Mouse (Mus musculus) hindbrain, embryonic 16.5 days (tissue): ENCODE results near the gene Ahcy. TPM values are rescaled to one million over a fixed set of nuclear protein-coding genes. Genes with fewer than 3 reads are reported as not detected.

Experiments used
- ATAC-seq: fragments of 200-750 bp; cut with Nextera tagmentation; 2 replicates; pipeline ENCODE4 v1.8.0; 2017; ENCODE audit warnings: moderate TSS enrichment, moderate library complexity
- H3K27ac ChIP-seq: fragments of 300-500 bp; sonication (generic); 2 replicates; pipeline ENCODE4 v1.5.1; 2014; ENCODE audit warnings: low read depth, mild to moderate bottlenecking, control low read depth, low read length, moderate library complexity
- H3K27me3 ChIP-seq: fragments of 300-500 bp; sonication (generic); replicated peaks from 2 replicates; pipeline ENCODE4 v1.6.1; 2014; ENCODE audit warnings: low read length; ENCODE audit not compliant: control insufficient read depth, insufficient read depth
- H3K36me3 ChIP-seq: fragments of 300-500 bp; sonication (generic); 2 replicates; pipeline ENCODE4 v1.6.1; 2014; ENCODE audit warnings: mild to moderate bottlenecking, low read length, moderate library complexity, mixed read lengths; ENCODE audit not compliant: control insufficient read depth, insufficient read depth
- H3K4me1 ChIP-seq: fragments of 300-500 bp; sonication (generic); 2 replicates; pipeline ENCODE4 v1.6.1; 2014; ENCODE audit warnings: low read depth, low read length; ENCODE audit not compliant: control insufficient read depth, insufficient read depth
- H3K4me2 ChIP-seq: fragments of 300-500 bp; sonication (generic); 2 replicates; pipeline ENCODE4 v1.6.1; 2014; ENCODE audit warnings: mild to moderate bottlenecking, low read length, control low read depth, moderate library complexity
- H3K4me3 ChIP-seq: fragments of 300-500 bp; sonication (generic); 2 replicates; pipeline ENCODE4 v1.5.1; 2014; ENCODE audit warnings: mild to moderate bottlenecking, low read length, control low read depth, moderate library complexity
- H3K9ac ChIP-seq: fragments of 300-500 bp; sonication (generic); 2 replicates; pipeline ENCODE4 v1.6.1; 2014; ENCODE audit warnings: low read depth, mild to moderate bottlenecking, control low read depth, low read length, moderate library complexity
- H3K9me3 ChIP-seq: fragments of 300-500 bp; sonication (generic); 2 replicates; pipeline ENCODE4 v1.6.1; 2014; ENCODE audit warnings: mild to moderate bottlenecking, low read length, moderate library complexity; ENCODE audit not compliant: control insufficient read depth
- WGBS: fragments of 180-500 bp; shearing (Covaris S2); extraction: QIAGEN DNeasy Blood & Tissue Kit; methylation state at CpG from one replicate; pipeline ENCODE4 v1.1.7; 2014; 5-methylcytosine and 5-hydroxymethylcytosine counted together
- polyA plus RNA-seq: library from polyadenylated mRNA; unstranded; fragments of >200 nt; fragmentation: Nextera tagmentation; extraction: Ambion mirVana; gene quantifications from 2 replicates; pipeline ENCODE4 v1.2.1, GENCODE M21; 2015

Gene Ahcy
- polyA plus RNA-seq, 1 experiment from 2014 or later: 33.3 TPM

DNA sequence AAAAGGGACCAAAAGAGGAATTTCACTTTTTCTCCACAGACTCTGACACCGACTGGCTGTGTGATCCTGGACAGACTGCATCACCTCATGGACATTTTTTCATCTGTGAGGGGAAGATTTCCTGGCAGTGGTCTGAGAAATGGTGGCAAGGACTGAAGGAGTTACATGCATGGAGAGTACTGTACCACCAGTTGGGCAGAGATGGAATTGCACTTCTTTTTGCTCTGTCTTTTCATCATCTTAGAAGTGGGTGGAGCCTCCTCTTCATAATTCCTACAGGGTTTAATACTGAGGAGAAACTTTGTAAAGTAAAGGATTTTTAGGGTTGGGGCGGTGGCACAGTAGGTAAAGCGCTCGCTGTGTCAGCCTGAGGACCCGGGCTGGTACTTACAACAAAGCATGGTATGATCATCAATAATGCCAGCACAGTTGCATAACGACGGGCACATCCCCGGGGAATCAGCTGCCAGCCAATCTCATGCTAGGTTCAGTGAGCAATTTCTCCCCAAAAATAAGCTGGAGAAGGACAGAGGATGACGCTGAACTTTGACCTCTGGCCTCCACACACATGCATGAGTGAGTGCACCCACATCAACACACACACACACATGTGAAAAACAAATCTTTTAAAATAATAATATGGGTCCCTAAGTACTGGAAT lies 24.6 kb upstream of the Ahcy start:
- no peaks in the 10 kb centered on the region for H3K36me3 ChIP-seq
- H3K27ac ChIP-seq: no peak overlapping the region
- H3K4me1 ChIP-seq: no peaks in the 10 kb centered on the region
- no peaks in the 10 kb centered on the region for H3K9me3 ChIP-seq
- H3K27me3 ChIP-seq: no peaks in the 10 kb centered on the region
- ATAC-seq: no peak
- H3K9ac ChIP-seq: no peak overlapping the region
- WGBS: 74% methylated on average over 9 of the region's 9 CpGs
- H3K4me3 ChIP-seq: no peak overlapping the region
- no peak overlapping the region for H3K4me2 ChIP-seq

DNA sequence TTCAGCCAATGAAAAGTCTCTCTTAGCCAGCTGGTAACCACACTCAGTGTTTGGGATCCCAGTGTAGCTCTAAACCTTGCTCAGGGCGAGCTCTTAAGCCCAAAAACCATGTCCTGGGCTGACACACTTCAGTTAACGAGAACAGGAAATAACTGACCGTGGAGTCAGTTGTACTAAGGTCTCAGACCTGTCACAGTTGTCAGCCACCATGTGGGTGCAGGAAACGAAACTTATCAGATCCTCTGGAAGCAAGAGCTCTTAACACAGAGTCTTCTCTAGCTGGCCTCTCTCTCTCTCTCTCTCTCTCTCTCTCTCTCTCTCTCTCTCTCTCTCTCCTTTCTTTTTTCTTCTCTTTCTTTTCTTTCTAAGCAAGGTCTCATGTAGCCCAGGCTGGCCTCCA lies 19.1 kb upstream of the Ahcy start:
- H3K4me2 ChIP-seq: no peak overlapping the region
- H3K9ac ChIP-seq: no peak overlapping the region
- H3K4me3 ChIP-seq: no peak overlapping the region
- no peaks in the 10 kb centered on the region for H3K27me3 ChIP-seq
- H3K9me3 ChIP-seq: no peaks in the 10 kb centered on the region
- H3K27ac ChIP-seq: no peak overlapping the region
- H3K36me3 ChIP-seq: no peaks in the 10 kb centered on the region
- 58% methylated on average over 4 of the region's 4 CpGs for WGBS
- H3K4me1 ChIP-seq: no peaks in the 10 kb centered on the region
- ATAC-seq: no peak

DNA sequence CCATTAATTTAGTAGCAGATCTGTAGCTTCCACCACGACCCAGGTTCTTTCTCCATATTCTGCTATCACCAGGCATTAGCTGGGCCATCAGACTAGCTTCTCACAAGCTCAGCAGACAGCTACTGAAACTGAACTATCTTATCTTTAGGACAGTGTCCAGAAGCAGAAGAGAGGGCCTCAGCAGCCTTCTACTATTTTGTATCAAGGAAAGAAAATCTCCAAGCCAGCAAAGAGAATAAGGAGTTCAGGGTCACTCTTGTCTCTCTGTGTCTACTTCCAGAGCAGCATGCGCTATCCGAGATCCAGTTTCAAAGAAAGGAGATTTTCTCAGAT lies 17.4 kb upstream of the Ahcy start:
- H3K4me2 ChIP-seq: no peak overlapping the region
- no peak overlapping the region for H3K4me3 ChIP-seq
- WGBS: 88% methylated on average over 3 of the region's 3 CpGs
- ATAC-seq: no peak
- H3K27me3 ChIP-seq: no peaks in the 10 kb centered on the region
- no peak overlapping the region for H3K9ac ChIP-seq
- H3K36me3 ChIP-seq: no peaks in the 10 kb centered on the region
- H3K9me3 ChIP-seq: no peaks in the 10 kb centered on the region
- H3K27ac ChIP-seq: no peak overlapping the region
- no peaks in the 10 kb centered on the region for H3K4me1 ChIP-seq

DNA sequence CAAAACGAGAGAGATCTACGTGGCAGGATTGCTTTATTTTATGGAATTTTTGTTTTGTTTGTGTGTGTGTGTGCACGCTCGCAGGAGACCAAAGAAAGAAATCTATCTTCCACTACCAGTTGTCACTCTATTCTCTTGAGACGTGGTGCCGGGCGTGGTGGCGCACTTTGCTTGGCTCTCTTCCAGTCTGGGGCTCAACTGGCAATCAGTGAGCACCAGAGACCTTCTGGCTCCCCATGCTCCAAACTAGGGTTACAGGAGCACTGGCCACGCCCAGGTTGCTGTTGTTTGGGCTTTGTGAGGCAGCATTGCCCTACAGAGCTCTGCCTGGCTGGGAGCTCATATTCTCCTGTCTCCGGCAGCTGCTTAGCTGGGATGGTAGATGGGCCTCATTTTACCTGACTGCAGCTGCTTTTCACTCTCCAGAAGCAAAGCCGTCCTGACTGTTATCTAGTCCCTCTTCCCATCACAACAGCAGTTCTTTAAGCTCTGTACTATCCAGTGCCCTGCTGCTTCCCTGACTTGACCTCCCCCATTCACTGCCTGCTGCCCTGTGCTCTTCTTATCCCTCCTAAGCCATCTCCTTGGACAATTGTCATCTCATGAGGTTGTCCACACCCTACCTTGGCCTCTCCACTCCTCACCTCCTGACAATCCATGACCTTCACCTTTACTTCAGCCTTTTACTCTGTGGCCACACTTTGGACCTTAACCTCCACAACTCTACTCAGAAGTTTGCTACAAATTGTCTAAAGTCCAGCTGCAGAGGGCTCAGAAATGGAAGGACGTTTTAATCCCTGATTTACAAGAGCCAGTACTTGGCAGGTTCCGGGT lies 16.8 kb upstream of the Ahcy start:
- Histone ChIP-seq H3K27me3 (no peaks in the 10 kb centered on the region), H3K27ac (no peak overlapping the region), H3K9ac (no peak overlapping the region), H3K4me3 (no peak overlapping the region), H3K36me3 (no peaks in the 10 kb centered on the region), H3K4me1 (no peaks in the 10 kb centered on the region), H3K9me3 (no peaks in the 10 kb centered on the region), H3K4me2 (no peak overlapping the region)
- 52% methylated on average over 13 of the region's 13 CpGs for WGBS
- no peak for ATAC-seq

DNA sequence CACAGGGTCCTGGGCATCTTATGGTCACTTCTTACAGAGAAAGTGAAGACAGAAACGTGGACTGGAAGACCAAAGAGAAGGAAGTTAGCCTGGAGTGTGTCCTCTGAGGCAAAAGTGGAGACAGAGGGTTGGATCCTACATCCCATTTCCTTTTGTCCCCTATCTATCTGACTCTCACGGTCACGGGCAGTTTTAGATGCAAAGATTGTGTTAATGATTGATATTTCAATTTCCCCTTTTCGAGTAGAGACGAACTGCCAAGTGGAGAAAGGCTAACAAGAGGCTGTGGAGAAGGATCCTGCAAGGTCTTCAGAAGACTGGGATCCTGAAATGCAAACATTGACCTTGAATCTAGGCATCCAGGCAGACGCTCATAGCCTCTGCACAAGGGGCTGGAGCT lies 14.0 kb upstream of the Ahcy start:
- H3K9me3 ChIP-seq: no peaks in the 10 kb centered on the region
- no peak overlapping the region for H3K9ac ChIP-seq
- ATAC-seq: no peak
- no peaks in the 10 kb centered on the region for H3K4me1 ChIP-seq
- 86% methylated on average over 6 of the region's 6 CpGs for WGBS
- H3K27me3 ChIP-seq: no peaks in the 10 kb centered on the region
- H3K36me3 ChIP-seq: no peaks in the 10 kb centered on the region
- H3K27ac ChIP-seq: no peak overlapping the region
- H3K4me3 ChIP-seq: no peak overlapping the region
- H3K4me2 ChIP-seq: no peak overlapping the region

GRCm38 (mm10) chr2:155086328-155086727 lies 12.0 kb upstream of the Ahcy start:
- no peaks in the 10 kb centered on the region for H3K36me3 ChIP-seq
- no peaks in the 10 kb centered on the region for H3K4me1 ChIP-seq
- no peaks in the 10 kb centered on the region for H3K9me3 ChIP-seq
- H3K4me3 ChIP-seq: no peak overlapping the region
- H3K4me2 ChIP-seq: no peak overlapping the region
- 89% methylated on average over 5 of the region's 5 CpGs for WGBS
- ATAC-seq: no peak
- no peak overlapping the region for H3K9ac ChIP-seq
- H3K27ac ChIP-seq: no peak overlapping the region
- no peaks in the 10 kb centered on the region for H3K27me3 ChIP-seq

- H3K9ac ChIP-seq: no peak overlapping the region
- H3K4me1 ChIP-seq: no peaks in the 10 kb centered on the region
- no peak overlapping the region for H3K4me2 ChIP-seq
- ATAC-seq: no peak
- 85% methylated on average over 5 of the region's 5 CpGs for WGBS
- no peaks in the 10 kb centered on the region for H3K27me3 ChIP-seq
- no peaks in the 10 kb centered on the region for H3K36me3 ChIP-seq
- no peak overlapping the region for H3K4me3 ChIP-seq
- H3K27ac ChIP-seq: no peak overlapping the region
- no peaks in the 10 kb centered on the region for H3K9me3 ChIP-seq
These were observed 10.2 kb upstream of the Ahcy start for GRCm38 (mm10) chr2:155084546-155084945.

- Histone ChIP-seq H3K4me3 (no peak overlapping the region), H3K36me3 (no peaks in the 10 kb centered on the region), H3K4me2 (no peak overlapping the region), H3K4me1 (no peaks in the 10 kb centered on the region), H3K27me3 (no peaks in the 10 kb centered on the region), H3K9me3 (no peaks in the 10 kb centered on the region), H3K27ac (no peak overlapping the region), H3K9ac (no peak overlapping the region)
- ATAC-seq: peak; percentile 58; the same call in 1 of the 2 replicates
- WGBS: 18% methylated on average over 8 of the region's 8 CpGs
These were observed 8.0 kb upstream of the Ahcy start for GRCm38 (mm10) chr2:155082121-155082803.

DNA sequence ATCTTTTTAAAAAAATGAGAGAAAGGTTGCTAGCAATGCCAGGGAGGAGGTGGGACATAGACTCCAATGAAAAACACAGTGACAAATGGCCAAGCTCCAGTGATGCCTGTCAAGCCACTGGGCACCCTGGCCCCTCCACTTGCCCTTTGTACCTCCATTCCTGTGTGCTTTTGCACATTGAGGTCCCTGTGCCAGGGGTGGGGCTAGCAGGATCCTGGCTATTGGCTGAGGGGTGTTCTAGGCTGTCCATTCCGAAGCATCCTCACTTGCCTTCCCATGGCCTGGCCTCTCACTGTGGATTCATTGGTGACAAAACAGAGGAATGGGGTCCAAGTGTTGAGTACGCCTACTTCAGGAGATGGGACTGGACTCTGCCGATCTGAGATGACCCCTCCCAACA lies 6.8 kb upstream of the Ahcy start:
- H3K27me3 ChIP-seq: no peaks in the 10 kb centered on the region
- no peaks in the 10 kb centered on the region for H3K9me3 ChIP-seq
- H3K27ac ChIP-seq: no peak overlapping the region
- ATAC-seq: no peak
- no peak overlapping the region for H3K4me2 ChIP-seq
- H3K36me3 ChIP-seq: no peaks in the 10 kb centered on the region
- no peak overlapping the region for H3K4me3 ChIP-seq
- H3K4me1 ChIP-seq: no peaks in the 10 kb centered on the region
- no peak overlapping the region for H3K9ac ChIP-seq
- WGBS: 91% methylated on average over 3 of the region's 3 CpGs
